Mouse (Mus musculus): ENCODE data around the gene Fgf3. TPM values are rescaled to one million over a fixed set of nuclear protein-coding genes. Genes with fewer than 3 reads are reported as not detected.

Gene Fgf3
- polyA plus RNA-seq, 1 experiment = not detected

DNA sequence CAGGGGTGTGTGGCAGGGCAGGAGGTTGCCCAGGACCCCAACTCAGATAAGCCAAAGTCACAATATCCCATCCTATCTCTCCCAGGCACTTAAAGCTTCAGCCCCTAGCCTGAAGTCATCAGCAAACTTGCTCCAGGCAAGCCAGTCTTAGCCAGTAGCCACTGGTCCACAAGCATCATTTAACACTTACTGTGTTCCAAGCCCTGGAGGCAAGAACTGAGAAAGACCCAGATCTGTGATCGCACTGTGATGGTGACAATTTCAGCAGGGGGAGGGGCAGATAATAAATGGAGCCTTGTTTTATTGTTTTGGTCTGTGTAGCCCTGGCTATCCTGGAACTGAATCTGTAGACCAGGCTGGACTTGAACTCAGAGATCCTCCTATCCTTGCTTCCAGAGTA lies 20.8 kb downstream of the Fgf3 start:
- Histone ChIP-seq H3K27me3 (ENCODE audit: control insufficient read depth, insufficient read depth, insufficient read length) (peaks cover 48% of the 10 kb centered on the region), H3ac (ENCODE audit: control insufficient read depth, insufficient read length, low read depth) (no peak overlapping the region), H3K79me3 (ENCODE audit: low read depth) (no peaks in the 10 kb centered on the region), H3K36me3 (ENCODE audit: control insufficient read depth, insufficient read depth) (no peaks in the 10 kb centered on the region), H3K79me2 (ENCODE audit: control insufficient read depth, insufficient read depth) (no peaks in the 10 kb centered on the region), H3K4me3 (ENCODE audit: insufficient read depth, poor library complexity, severe bottlenecking) (no peak overlapping the region)
- TF ChIP-seq CEBPB (IDR thresholded peaks at IDR 0.05; ENCODE audit: low read depth) (no peak), MYOG (IDR thresholded peaks at IDR 0.05; ENCODE audit: control insufficient read depth, extremely low read depth, insufficient read length) (no peak), USF1 (IDR thresholded peaks at IDR 0.05; ENCODE audit: low read depth) (no peak), FOSL1 (IDR thresholded peaks at IDR 0.05; ENCODE audit: insufficient read depth, low read length, poor library complexity, severe bottlenecking) (no peak), CTCF (IDR thresholded peaks at IDR 0.05; ENCODE audit: control insufficient read depth, insufficient read depth, insufficient read length) (no peak)

DNA sequence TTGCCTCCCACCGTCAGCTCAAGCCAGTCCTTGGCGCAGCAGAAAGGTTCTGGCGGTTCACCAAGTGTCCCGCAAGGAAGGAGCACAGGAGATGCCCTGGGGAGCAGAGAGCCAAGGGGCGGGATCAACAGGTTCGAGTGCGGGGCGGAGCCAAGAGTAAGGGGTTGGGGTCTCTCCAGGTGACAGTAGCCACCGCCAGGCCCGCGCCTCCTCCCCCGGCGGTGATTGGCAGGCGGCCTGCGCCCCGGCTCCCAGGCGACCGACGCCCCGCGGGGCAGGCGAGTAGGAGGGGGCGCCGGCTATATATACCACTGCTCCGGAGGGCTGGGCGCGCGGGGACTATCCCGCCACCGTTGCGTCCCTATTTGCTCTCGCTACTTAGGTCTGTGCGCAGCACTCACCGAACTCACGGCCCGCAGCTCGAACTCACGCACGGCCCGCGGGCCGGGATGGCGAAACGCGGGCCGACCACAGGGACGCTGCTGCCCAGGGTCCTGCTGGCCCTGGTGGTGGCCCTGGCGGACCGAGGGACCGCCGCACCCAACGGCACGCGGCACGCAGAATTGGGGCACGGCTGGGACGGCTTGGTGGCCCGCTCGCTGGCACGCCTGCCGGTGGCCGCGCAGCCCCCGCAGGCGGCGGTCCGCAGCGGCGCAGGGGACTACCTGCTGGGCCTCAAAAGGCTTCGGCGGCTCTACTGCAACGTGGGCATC lies 23.3 kb downstream of the Fgf3 start:
- Histone ChIP-seq H3ac (ENCODE audit: control insufficient read depth, insufficient read length, low read depth) (no peak overlapping the region), H3K36me3 (ENCODE audit: control insufficient read depth, insufficient read depth) (no peaks in the 10 kb centered on the region), H3K79me2 (ENCODE audit: control insufficient read depth, insufficient read depth) (no peaks in the 10 kb centered on the region), H3K27me3 (ENCODE audit: control insufficient read depth, insufficient read depth, insufficient read length) (peaks cover 56% of the 10 kb centered on the region), H3K79me3 (ENCODE audit: low read depth) (no peaks in the 10 kb centered on the region), H3K4me3 (ENCODE audit: insufficient read depth, poor library complexity, severe bottlenecking) (no peak overlapping the region)
- TF ChIP-seq CEBPB (IDR thresholded peaks at IDR 0.05; ENCODE audit: low read depth) (no peak), CTCF (IDR thresholded peaks at IDR 0.05; ENCODE audit: control insufficient read depth, insufficient read depth, insufficient read length) (no peak), MYOG (IDR thresholded peaks at IDR 0.05; ENCODE audit: control insufficient read depth, extremely low read depth, insufficient read length) (no peak), USF1 (IDR thresholded peaks at IDR 0.05; ENCODE audit: low read depth) (no peak), FOSL1 (IDR thresholded peaks at IDR 0.05; ENCODE audit: insufficient read depth, low read length, poor library complexity, severe bottlenecking) (no peak), MYOD1 (IDR thresholded peaks at IDR 0.05; ENCODE audit: control insufficient read depth, insufficient read length, low read depth) (no peak)

DNA sequence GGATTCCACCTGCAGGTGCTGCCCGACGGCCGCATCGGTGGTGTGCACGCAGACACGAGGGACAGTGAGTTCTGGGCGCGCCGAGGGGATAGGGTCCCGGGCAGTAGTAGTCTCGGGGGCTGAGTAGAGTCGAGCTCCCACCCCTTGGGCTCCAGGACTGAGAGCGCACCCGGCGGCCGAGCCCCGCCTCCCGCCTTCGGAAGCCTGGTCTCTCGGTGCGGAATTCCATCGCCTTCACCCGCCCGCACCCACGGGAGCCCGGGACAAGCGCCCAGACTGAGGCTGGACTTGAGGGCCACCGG lies 23.8 kb downstream of the Fgf3 start:
- H3K36me3 ChIP-seq (ENCODE audit: control insufficient read depth, insufficient read depth) = no peaks in the 10 kb centered on the region
- no peaks in the 10 kb centered on the region for H3K79me2 ChIP-seq (ENCODE audit: control insufficient read depth, insufficient read depth)
- H3ac ChIP-seq (ENCODE audit: control insufficient read depth, insufficient read length, low read depth) = no peak overlapping the region
- TF ChIP-seq CEBPB (IDR thresholded peaks at IDR 0.05; ENCODE audit: low read depth) (no peak), USF1 (IDR thresholded peaks at IDR 0.05; ENCODE audit: low read depth) (no peak), CTCF (IDR thresholded peaks at IDR 0.05; ENCODE audit: control insufficient read depth, insufficient read depth, insufficient read length) (no peak), MAX (IDR thresholded peaks at IDR 0.05) (no peak), FOSL1 (IDR thresholded peaks at IDR 0.05; ENCODE audit: insufficient read depth, low read length, poor library complexity, severe bottlenecking) (no peak), MYOD1 (IDR thresholded peaks at IDR 0.05; ENCODE audit: control insufficient read depth, insufficient read length, low read depth) (no peak), MYOG (IDR thresholded peaks at IDR 0.05; ENCODE audit: control insufficient read depth, extremely low read depth, insufficient read length) (no peak)
- no peaks in the 10 kb centered on the region for H3K79me3 ChIP-seq (ENCODE audit: low read depth)
- H3K27me3 ChIP-seq (ENCODE audit: control insufficient read depth, insufficient read depth, insufficient read length) = peaks cover 56% of the 10 kb centered on the region
- no peak overlapping the region for H3K4me3 ChIP-seq (ENCODE audit: insufficient read depth, poor library complexity, severe bottlenecking)

DNA sequence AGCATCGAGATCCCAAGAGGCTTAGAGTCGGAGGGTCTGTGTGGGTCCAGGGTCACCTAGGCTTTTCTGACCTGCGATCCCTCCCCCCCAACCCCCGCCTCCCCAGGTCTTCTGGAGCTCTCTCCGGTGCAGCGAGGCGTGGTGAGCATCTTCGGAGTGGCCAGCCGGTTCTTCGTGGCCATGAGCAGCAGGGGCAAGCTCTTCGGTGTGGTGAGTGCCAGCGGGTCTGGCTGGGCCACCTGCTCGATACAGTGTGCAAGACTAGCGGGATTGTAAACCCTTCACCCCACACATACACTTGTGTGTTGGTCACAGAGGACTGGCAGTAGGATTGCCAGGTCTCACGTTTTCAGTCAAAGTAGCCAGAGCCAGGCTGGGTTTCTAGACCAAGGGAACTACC lies 24.2 kb downstream of the Fgf3 start:
- Histone ChIP-seq H3K79me3 (ENCODE audit: low read depth) (no peaks in the 10 kb centered on the region), H3ac (ENCODE audit: control insufficient read depth, insufficient read length, low read depth) (no peak overlapping the region), H3K27me3 (ENCODE audit: control insufficient read depth, insufficient read depth, insufficient read length) (peaks cover 56% of the 10 kb centered on the region)

GRCm38 (mm10) chr7:144862712-144863111 lies 24.8 kb downstream of the Fgf3 start:
- Histone ChIP-seq H3K4me3 (ENCODE audit: insufficient read depth, poor library complexity, severe bottlenecking) (no peak overlapping the region), H3ac (ENCODE audit: control insufficient read depth, insufficient read length, low read depth) (no peak overlapping the region), H3K36me3 (ENCODE audit: control insufficient read depth, insufficient read depth) (no peaks in the 10 kb centered on the region), H3K79me3 (ENCODE audit: low read depth) (no peaks in the 10 kb centered on the region), H3K27me3 (ENCODE audit: control insufficient read depth, insufficient read depth, insufficient read length) (peaks cover 62% of the 10 kb centered on the region), H3K79me2 (ENCODE audit: control insufficient read depth, insufficient read depth) (no peaks in the 10 kb centered on the region)
- no peak for TF ChIP-seq USF1 (IDR thresholded peaks at IDR 0.05; ENCODE audit: low read depth)

More for the DNA sequence above, 24.2 kb downstream of the Fgf3 start:
- Histone ChIP-seq H3K79me2 (ENCODE audit: control insufficient read depth, insufficient read depth) (no peaks in the 10 kb centered on the region), H3K4me3 (ENCODE audit: insufficient read depth, poor library complexity, severe bottlenecking) (no peak overlapping the region), H3K36me3 (ENCODE audit: control insufficient read depth, insufficient read depth) (no peaks in the 10 kb centered on the region)
- TF ChIP-seq MYOD1 (IDR thresholded peaks at IDR 0.05; ENCODE audit: control insufficient read depth, insufficient read length, low read depth) (no peak), MAX (IDR thresholded peaks at IDR 0.05) (no peak)

DNA sequence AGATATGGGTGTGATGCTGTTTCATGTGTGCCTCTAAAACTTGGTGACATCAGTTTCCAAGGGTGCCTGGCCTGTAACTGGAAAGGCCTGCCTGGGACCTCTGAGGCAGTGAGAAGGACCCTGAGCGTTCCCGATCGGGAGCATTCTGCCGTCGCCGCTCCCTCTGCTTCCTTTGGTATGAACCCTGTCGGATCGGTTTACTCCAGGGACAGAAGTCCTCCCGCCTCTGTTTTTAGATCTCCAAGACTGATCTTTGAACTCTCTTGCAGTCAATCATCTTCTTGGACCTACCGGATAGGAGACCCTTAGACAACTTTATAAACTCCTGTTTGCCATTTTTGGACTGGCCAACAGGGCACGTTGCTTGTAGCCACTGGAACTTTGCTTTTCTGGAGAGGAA lies 25.3 kb downstream of the Fgf3 start:
- Histone ChIP-seq H3K36me3 (ENCODE audit: control insufficient read depth, insufficient read depth) (no peaks in the 10 kb centered on the region), H3ac (ENCODE audit: control insufficient read depth, insufficient read length, low read depth) (no peak overlapping the region), H3K27me3 (ENCODE audit: control insufficient read depth, insufficient read depth, insufficient read length) (peaks cover 62% of the 10 kb centered on the region), H3K4me3 (ENCODE audit: insufficient read depth, poor library complexity, severe bottlenecking) (no peak overlapping the region), H3K79me3 (ENCODE audit: low read depth) (no peaks in the 10 kb centered on the region), H3K79me2 (ENCODE audit: control insufficient read depth, insufficient read depth) (no peaks in the 10 kb centered on the region)
- TF ChIP-seq USF1 (IDR thresholded peaks at IDR 0.05; ENCODE audit: low read depth) (no peak), FOSL1 (IDR thresholded peaks at IDR 0.05; ENCODE audit: insufficient read depth, low read length, poor library complexity, severe bottlenecking) (no peak), MYOG (IDR thresholded peaks at IDR 0.05; ENCODE audit: control insufficient read depth, extremely low read depth, insufficient read length) (no peak), MAX (IDR thresholded peaks at IDR 0.05) (no peak), CEBPB (IDR thresholded peaks at IDR 0.05; ENCODE audit: low read depth) (no peak)
